Mouse (Mus musculus) intestine, embryonic 14.5 days (tissue): ENCODE measurements at regions not wholly inside any gene's neighbourhood (a gene's known extent, or its start where the extent isn't known, plus 50 kb on each side); places are given as distances from the start of the nearest gene placed in this dataset.

ENCODE experiments used
- ATAC-seq: fragments of 200-750 bp; cut with Nextera tagmentation; replicated peaks from 2 replicates; pipeline ENCODE4 v1.8.0; 2017; ENCODE audit warnings: low read depth, moderate number of reproducible peaks, moderate TSS enrichment, moderate library complexity; ENCODE audit not compliant: low FRiP score, low TSS enrichment
- DNase-seq: peaks from one replicate; pipeline ENCODE4 v3.0.0-alpha.2; 2018; ENCODE audit warnings: low spot score
- H3K27ac ChIP-seq: fragments of 300-500 bp; sonication (generic); 2 replicates; pipeline ENCODE4 v1.5.1; 2014; ENCODE audit warnings: low read depth, mild to moderate bottlenecking, control low read depth
- H3K27me3 ChIP-seq: fragments of 300-500 bp; sonication (generic); replicated peaks from 2 replicates; pipeline ENCODE4 v1.6.1; 2014; ENCODE audit warnings: low read length, control low read depth; ENCODE audit not compliant: control insufficient read depth, insufficient read depth
- H3K36me3 ChIP-seq: fragments of 300-500 bp; sonication (generic); 2 replicates; pipeline ENCODE4 v1.6.1; 2014; ENCODE audit warnings: low read length, control low read depth; ENCODE audit not compliant: control insufficient read depth, insufficient read depth
- H3K4me1 ChIP-seq: fragments of 300-500 bp; sonication (generic); replicated peaks from 2 replicates; pipeline ENCODE4 v1.6.1; 2014; ENCODE audit warnings: low read length, control low read depth, mixed read lengths; ENCODE audit not compliant: control insufficient read depth, insufficient read depth
- H3K4me2 ChIP-seq: fragments of 300-500 bp; sonication (generic); 2 replicates; pipeline ENCODE4 v1.6.1; 2014; ENCODE audit warnings: low read length
- H3K4me3 ChIP-seq: fragments of 300-500 bp; sonication (generic); 2 replicates; pipeline ENCODE4 v1.5.1; 2014; ENCODE audit warnings: low read depth, low read length, control low read depth, mixed read lengths
- H3K9ac ChIP-seq: fragments of 300-500 bp; sonication (generic); 2 replicates; pipeline ENCODE4 v1.6.1; 2014; ENCODE audit warnings: mild to moderate bottlenecking, low read length
- H3K9me3 ChIP-seq: fragments of 300-500 bp; sonication (generic); 2 replicates; pipeline ENCODE4 v1.6.1; 2016; ENCODE audit warnings: low read length, control low read depth; ENCODE audit not compliant: control insufficient read depth
- WGBS: fragments of 180-500 bp; shearing (Covaris S2); extraction: QIAGEN DNeasy Blood & Tissue Kit; methylation state at CpG from one replicate; pipeline ENCODE4 v1.1.7; 2014; 5-methylcytosine and 5-hydroxymethylcytosine counted together

DNA sequence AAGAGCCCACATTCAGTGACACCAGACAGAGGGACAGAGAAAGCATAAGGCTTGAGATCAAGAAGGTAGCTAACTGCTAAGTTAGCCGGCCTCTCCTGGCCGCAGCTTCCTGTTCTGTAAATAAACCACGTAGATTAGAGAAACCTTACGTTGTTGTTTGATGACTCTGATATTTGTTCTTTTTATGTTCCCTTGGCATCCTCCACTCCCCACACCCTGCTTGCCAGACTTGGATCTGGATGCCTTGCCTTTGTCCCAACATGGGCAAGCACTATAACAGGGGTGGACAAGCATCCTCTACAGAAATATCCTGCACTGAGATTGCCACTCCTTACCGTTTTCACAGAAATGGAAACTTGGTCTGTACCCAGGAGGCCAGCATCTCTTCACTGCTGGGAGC lies 661.4 kb downstream of the Zfp706 start:
- Histone ChIP-seq H3K4me1 (no peaks in the 10 kb centered on the region), H3K9me3 (no peaks in the 10 kb centered on the region), H3K27ac (no peak overlapping the region), H3K4me2 (no peak overlapping the region), H3K36me3 (no peaks in the 10 kb centered on the region), H3K9ac (no peak overlapping the region), H3K27me3 (no peaks in the 10 kb centered on the region), H3K4me3 (no peak overlapping the region)
- ATAC-seq: no peak
- WGBS: 62% methylated on average over 5 of the region's 5 CpGs
- no peak for DNase-seq

- WGBS: 85% methylated on average over 4 of the region's 4 CpGs
Measured at GRCm38 (mm10) chr15:36345413-36345812, 662.2 kb downstream of the Zfp706 start.

GRCm38 (mm10) chr15:36339971-36340550 lies 667.5 kb downstream of the Zfp706 start:
- DNase-seq: no peak
- Histone ChIP-seq H3K4me3 (no peak overlapping the region), H3K27me3 (no peaks in the 10 kb centered on the region), H3K9ac (no peak overlapping the region), H3K27ac (no peak overlapping the region), H3K36me3 (no peaks in the 10 kb centered on the region), H3K4me1 (no peaks in the 10 kb centered on the region), H3K4me2 (no peak overlapping the region), H3K9me3 (no peaks in the 10 kb centered on the region)
- 77% methylated on average over 5 of the region's 5 CpGs for WGBS
- no peak for ATAC-seq

More at GRCm38 (mm10) chr15:36345413-36345812, 662.2 kb downstream of the Zfp706 start:
- H3K4me1 ChIP-seq: no peaks in the 10 kb centered on the region
- no peak overlapping the region for H3K4me2 ChIP-seq
- ATAC-seq (no peak), DNase-seq (no peak)
- no peaks in the 10 kb centered on the region for H3K9me3 ChIP-seq
- H3K36me3 ChIP-seq: no peaks in the 10 kb centered on the region
- H3K27ac ChIP-seq: no peak overlapping the region
- no peak overlapping the region for H3K9ac ChIP-seq
- no peaks in the 10 kb centered on the region for H3K27me3 ChIP-seq
- H3K4me3 ChIP-seq: no peak overlapping the region

DNA sequence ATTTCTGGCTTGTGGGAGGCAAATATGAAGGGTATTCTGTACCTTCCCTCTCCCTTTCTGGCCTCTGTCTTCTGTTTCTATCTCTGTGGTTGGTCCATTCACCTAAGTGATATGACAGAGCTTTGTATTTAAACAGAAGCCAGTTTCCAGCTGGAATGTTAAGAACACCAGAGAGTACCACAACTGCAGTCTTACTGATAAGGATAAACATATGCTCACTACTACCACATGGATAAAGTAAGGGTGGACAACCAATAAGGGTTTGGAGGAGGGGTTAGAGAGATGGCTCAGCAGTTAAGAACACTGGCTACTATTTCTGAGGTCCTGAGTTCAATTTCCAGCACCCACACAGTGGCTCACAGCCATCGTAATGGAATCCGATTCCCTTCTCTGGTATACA lies 668.8 kb downstream of the Zfp706 start:
- Histone ChIP-seq H3K4me1 (no peaks in the 10 kb centered on the region), H3K9me3 (no peaks in the 10 kb centered on the region), H3K27me3 (no peaks in the 10 kb centered on the region), H3K4me2 (no peak overlapping the region), H3K27ac (no peak overlapping the region), H3K4me3 (no peak overlapping the region), H3K36me3 (no peaks in the 10 kb centered on the region), H3K9ac (no peak overlapping the region)
- WGBS: 75% methylated on average over 2 of the region's 2 CpGs
- ATAC-seq: no peak
- no peak for DNase-seq

DNA sequence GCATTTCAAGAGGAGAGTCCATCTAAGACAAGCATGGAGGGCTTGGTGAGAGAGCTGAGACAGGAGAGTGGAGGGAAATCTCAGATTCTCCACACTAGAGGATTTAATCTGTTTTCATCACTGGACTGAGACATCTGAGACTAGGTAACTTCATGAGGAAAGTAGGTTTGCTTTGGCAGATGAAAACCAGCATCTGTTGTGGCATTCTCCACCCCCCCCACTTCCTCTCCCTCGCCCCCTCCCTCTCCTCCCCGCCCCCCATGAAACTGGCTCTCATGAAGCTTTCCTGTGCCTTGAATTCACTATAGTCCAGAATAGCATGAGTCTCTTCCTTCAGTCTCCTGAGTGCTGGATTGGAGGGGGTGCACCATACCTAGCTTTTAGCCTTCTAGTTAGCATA lies 670.7 kb downstream of the Zfp706 start:
- ATAC-seq (no peak), DNase-seq (no peak)
- Histone ChIP-seq H3K36me3 (no peaks in the 10 kb centered on the region), H3K27me3 (no peaks in the 10 kb centered on the region), H3K9me3 (no peaks in the 10 kb centered on the region), H3K27ac (no peak overlapping the region), H3K9ac (no peak overlapping the region), H3K4me1 (no peaks in the 10 kb centered on the region), H3K4me2 (no peak overlapping the region), H3K4me3 (no peak overlapping the region)
- WGBS: 70% methylated on average over 2 of the region's 2 CpGs

DNA sequence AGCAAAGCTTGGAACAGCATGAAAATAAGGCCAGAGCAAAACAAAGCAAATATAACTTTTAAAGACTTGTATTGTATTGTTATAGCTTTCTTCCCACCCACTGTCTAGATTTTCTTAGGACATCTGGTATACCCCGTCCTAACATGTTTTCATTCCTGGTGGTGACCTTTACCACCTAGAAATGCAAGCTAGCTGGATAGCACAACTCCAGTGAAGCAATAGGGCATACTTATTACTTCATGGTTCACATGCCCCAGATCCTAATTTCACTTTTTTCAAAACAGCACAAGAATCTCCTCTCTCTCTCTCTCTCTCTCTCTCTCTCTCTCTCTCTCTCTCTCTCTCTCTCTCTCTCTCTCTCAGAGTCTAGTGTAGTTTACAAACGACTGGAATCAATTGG lies 672.5 kb downstream of the Zfp706 start:
- H3K27ac ChIP-seq: no peak overlapping the region
- no peak for DNase-seq
- H3K4me3 ChIP-seq: no peak overlapping the region
- H3K36me3 ChIP-seq: no peaks in the 10 kb centered on the region
- WGBS: 64% methylated on average over 2 of the region's 2 CpGs
- no peaks in the 10 kb centered on the region for H3K27me3 ChIP-seq
- no peaks in the 10 kb centered on the region for H3K9me3 ChIP-seq
- no peak for ATAC-seq
- no peak overlapping the region for H3K4me2 ChIP-seq
- no peak overlapping the region for H3K9ac ChIP-seq
- H3K4me1 ChIP-seq: no peaks in the 10 kb centered on the region

GRCm38 (mm10) chr15:36334436-36335113 lies 673.0 kb downstream of the Zfp706 start:
- no peak overlapping the region for H3K27ac ChIP-seq
- no peaks in the 10 kb centered on the region for H3K36me3 ChIP-seq
- 76% methylated on average over 9 of the region's 9 CpGs for WGBS
- no peak overlapping the region for H3K9ac ChIP-seq
- no peak overlapping the region for H3K4me3 ChIP-seq
- no peak for DNase-seq
- H3K9me3 ChIP-seq: no peaks in the 10 kb centered on the region
- no peaks in the 10 kb centered on the region for H3K27me3 ChIP-seq
- H3K4me2 ChIP-seq: no peak overlapping the region
- no peaks in the 10 kb centered on the region for H3K4me1 ChIP-seq
- ATAC-seq: no peak

- Histone ChIP-seq H3K27me3 (no peaks in the 10 kb centered on the region), H3K9ac (no peak overlapping the region), H3K4me3 (no peak overlapping the region), H3K4me1 (no peaks in the 10 kb centered on the region), H3K27ac (no peak overlapping the region), H3K4me2 (no peak overlapping the region), H3K9me3 (no peaks in the 10 kb centered on the region), H3K36me3 (no peaks in the 10 kb centered on the region)
- WGBS: 68% methylated on average over 1 of the region's 1 CpGs
- ATAC-seq: no peak
- DNase-seq: no peak
Measured at GRCm38 (mm10) chr15:36333857-36334256, 673.7 kb downstream of the Zfp706 start.

DNA sequence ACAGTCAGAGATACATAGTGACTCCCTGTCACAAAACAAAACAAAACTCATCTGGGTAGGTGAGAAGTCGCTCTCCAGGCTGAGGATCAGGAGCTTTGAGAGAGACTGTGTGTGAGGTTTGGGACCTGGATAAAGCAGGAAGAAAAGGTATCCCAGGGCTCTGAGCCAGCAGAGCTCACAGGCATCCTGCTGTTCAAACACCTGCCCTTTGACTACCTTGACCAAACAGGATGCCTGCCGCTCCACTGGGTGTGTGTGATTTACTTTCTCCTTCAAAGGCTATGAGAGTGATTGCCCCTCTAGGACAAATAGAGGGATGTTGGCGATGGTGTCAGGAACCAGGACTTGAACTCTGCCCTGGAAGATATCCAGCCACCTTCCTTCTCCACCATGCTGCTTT lies 674.3 kb downstream of the Zfp706 start:
- 47% methylated on average over 3 of the region's 3 CpGs for WGBS
- H3K4me3 ChIP-seq: no peak overlapping the region
- no peaks in the 10 kb centered on the region for H3K4me1 ChIP-seq
- ATAC-seq: no peak
- no peak for DNase-seq
- no peaks in the 10 kb centered on the region for H3K36me3 ChIP-seq
- no peaks in the 10 kb centered on the region for H3K27me3 ChIP-seq
- no peak overlapping the region for H3K9ac ChIP-seq
- H3K4me2 ChIP-seq: no peak overlapping the region
- H3K9me3 ChIP-seq: no peaks in the 10 kb centered on the region
- no peak overlapping the region for H3K27ac ChIP-seq
